Mouse (Mus musculus) spleen, embryonic (tissue): Measurements from ENCODE around the gene Ppargc1a.

Source experiments
- CTCF ChIA-PET: fragments of 350-600 bp; sonication (Branson Sonifier 250); formaldehyde crosslinking; loops from one replicate; lab custom pipeline; 2022; lab: Charles Lee

The Ppargc1a gene

GRCm38 (mm10) chr5:51567659-51568058, at the start of gene Ppargc1a:
Gene Ppargc1a (minus strand): TSS chr5:51567726.
- CTCF ChIA-PET, result no interaction called here

GRCm38 (mm10) chr5:51616877-51617276, 49.4 kb upstream of the Ppargc1a start:
- CTCF ChIA-PET, result no interaction called here

- CTCF ChIA-PET, result no interaction called here
These were observed 44.5 kb upstream of the Ppargc1a start for GRCm38 (mm10) chr5:51612049-51612448.

GRCm38 (mm10) chr5:51607686-51608480, 40.4 kb upstream of the Ppargc1a start:
- CTCF ChIA-PET, result no interaction called here

GRCm38 (mm10) chr5:51599549-51599948, 32.0 kb upstream of the Ppargc1a start:
- CTCF ChIA-PET, result no interaction called here

GRCm38 (mm10) chr5:51595644-51596043, 28.1 kb upstream of the Ppargc1a start:
- CTCF ChIA-PET, result no interaction called here

- CTCF ChIA-PET, result no interaction called here
These were observed 24.7 kb upstream of the Ppargc1a start for GRCm38 (mm10) chr5:51592206-51592605.

- CTCF ChIA-PET, result no interaction called here
These were observed 24.1 kb upstream of the Ppargc1a start for GRCm38 (mm10) chr5:51591537-51592154.

GRCm38 (mm10) chr5:51586187-51586586, 18.7 kb upstream of the Ppargc1a start:
- CTCF ChIA-PET, result no interaction called here

GRCm38 (mm10) chr5:51584987-51585386, 17.5 kb upstream of the Ppargc1a start:
- CTCF ChIA-PET, result no interaction called here

- CTCF ChIA-PET, result no interaction called here
These were observed 16.7 kb upstream of the Ppargc1a start for GRCm38 (mm10) chr5:51584186-51584585.

- CTCF ChIA-PET, result no interaction called here
These were observed 16.1 kb upstream of the Ppargc1a start for GRCm38 (mm10) chr5:51583632-51584031.

- CTCF ChIA-PET, result no interaction called here
These were observed 15.5 kb upstream of the Ppargc1a start for GRCm38 (mm10) chr5:51583030-51583429.

GRCm38 (mm10) chr5:51582618-51583017, 15.1 kb upstream of the Ppargc1a start:
- CTCF ChIA-PET, result no interaction called here

- CTCF ChIA-PET, result no interaction called here
These were observed 10.1 kb upstream of the Ppargc1a start for GRCm38 (mm10) chr5:51577594-51577993.

GRCm38 (mm10) chr5:51573770-51574169, 6.2 kb upstream of the Ppargc1a start:
- CTCF ChIA-PET, result no interaction called here

- CTCF ChIA-PET, result no interaction called here
These were observed 718 bp upstream of the Ppargc1a start for GRCm38 (mm10) chr5:51568198-51568690.

- CTCF ChIA-PET, result no interaction called here
These were observed 1.9 kb downstream of the Ppargc1a start for GRCm38 (mm10) chr5:51565672-51566071.

GRCm38 (mm10) chr5:51565038-51565437, 2.5 kb downstream of the Ppargc1a start:
- CTCF ChIA-PET, result no interaction called here

GRCm38 (mm10) chr5:51563574-51563973, 4.0 kb downstream of the Ppargc1a start:
- CTCF ChIA-PET, result no interaction called here

- CTCF ChIA-PET, result no interaction called here
These were observed 9.8 kb downstream of the Ppargc1a start for GRCm38 (mm10) chr5:51557607-51558278.

- CTCF ChIA-PET, result no interaction called here
These were observed 13.9 kb downstream of the Ppargc1a start for GRCm38 (mm10) chr5:51553671-51554070.
